Mouse (Mus musculus) CH12.LX (cell line): ENCODE measurements around the gene Chd1.

ENCODE experiments used
- CHD2 ChIP-seq: IDR thresholded peaks from 2 replicates; pipeline ENCODE4 v1.6.1; 2011; ENCODE audit warnings: low read length, improper control_type of control experiment
- CTCF ChIP-seq, 2 experiments: IDR thresholded peaks in 1 of 2; conservative IDR thresholded peaks in 1 of 2; 2 replicates each; pipeline ENCODE4 v1.5.1; 2011 to 2012; ENCODE audit warnings: low read depth in 2 of 2, low read length in 2 of 2, improper control_type of control experiment in 1 of 2, inconsistent platforms in 1 of 2, mild to moderate bottlenecking in 1 of 2, moderate library complexity in 1 of 2
- E2F4 ChIP-seq: IDR thresholded peaks from 2 replicates; pipeline ENCODE4 v1.6.1; 2011; ENCODE audit warnings: low read depth, low read length, improper control_type of control experiment; ENCODE audit not compliant: insufficient replicate concordance
- ELF1 ChIP-seq: IDR thresholded peaks from 2 replicates; pipeline ENCODE4 v1.6.1; 2014; ENCODE audit warnings: low read depth, mild to moderate bottlenecking, inconsistent platforms, low read length, improper control_type of control experiment
- EP300 ChIP-seq: IDR thresholded peaks from 2 replicates; pipeline ENCODE4 v1.6.1; 2011; ENCODE audit warnings: low read length, improper control_type of control experiment
- HCFC1 ChIP-seq: IDR thresholded peaks from 2 replicates; pipeline ENCODE4 v1.6.1; 2012; ENCODE audit warnings: low read depth, mild to moderate bottlenecking, inconsistent platforms, low read length, improper control_type of control experiment
- KAT2A ChIP-seq: IDR thresholded peaks from 2 replicates; pipeline ENCODE4 v1.6.1; 2012; ENCODE audit warnings: low read length, improper control_type of control experiment, inconsistent platforms; ENCODE audit not compliant: insufficient replicate concordance
- MAX ChIP-seq: IDR thresholded peaks from 2 replicates; pipeline ENCODE4 v1.6.1; 2011; ENCODE audit warnings: low read length, improper control_type of control experiment
- MXI1 ChIP-seq: IDR thresholded peaks from 2 replicates; pipeline ENCODE4 v1.6.1; 2011; ENCODE audit warnings: mild to moderate bottlenecking, low read depth, low read length, improper control_type of control experiment
- NRF1 ChIP-seq: IDR thresholded peaks from 2 replicates; pipeline ENCODE4 v1.6.1; 2014; ENCODE audit warnings: low read depth, mild to moderate bottlenecking, inconsistent platforms, low read length, improper control_type of control experiment, moderate library complexity
- POLR2A ChIP-seq: IDR thresholded peaks from 2 replicates; pipeline ENCODE4 v1.6.1; 2011; ENCODE audit warnings: low read depth, mild to moderate bottlenecking, improper control_type of control experiment, low read length
- RAD21 ChIP-seq: IDR thresholded peaks from 2 replicates; pipeline ENCODE4 v1.6.1; 2011; ENCODE audit warnings: low read depth, mild to moderate bottlenecking, low read length, improper control_type of control experiment, moderate library complexity
- TBP ChIP-seq: conservative IDR thresholded peaks from 2 replicates; pipeline ENCODE4 v1.6.1; 2011; ENCODE audit warnings: low read depth, low read length, improper control_type of control experiment

DNA sequence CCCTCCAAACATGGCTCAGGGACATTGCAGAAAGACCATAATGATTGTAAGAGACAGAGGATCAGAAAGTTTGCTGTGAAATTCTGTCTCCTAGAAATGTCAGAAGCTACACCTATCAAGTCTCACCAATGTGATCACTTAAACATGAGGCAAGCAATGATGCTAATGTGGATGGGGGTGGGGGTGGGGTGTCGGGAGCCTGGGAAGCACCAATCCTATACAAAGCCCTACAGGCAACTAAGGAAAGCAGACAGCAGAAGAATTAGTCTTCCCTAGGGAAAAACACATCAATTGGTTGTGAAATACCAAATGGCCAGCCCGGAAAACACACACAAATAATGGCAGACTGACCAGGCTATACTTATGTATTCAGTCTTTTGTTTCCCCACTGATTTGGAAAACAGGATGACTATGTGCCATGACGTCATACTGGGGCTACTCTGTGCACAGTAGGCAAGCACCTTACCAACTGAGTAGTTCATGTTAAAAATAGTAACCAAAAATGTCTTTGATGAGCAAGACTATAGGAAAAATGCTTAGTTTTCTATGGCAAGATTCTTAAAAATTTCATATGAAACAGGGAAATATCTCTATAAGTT is 94.5 kb downstream of the Chd1 start:
- no peak for TF ChIP-seq MXI1
- no peak for TF ChIP-seq MAX
- no peak for TF ChIP-seq POLR2A
- no peak for TF ChIP-seq CTCF (conservative IDR thresholded peaks at IDR 0.05 in 1 of 2, IDR thresholded peaks at IDR 0.05 in 1 of 2; ENCODE audit: low read depth in 2 of 2, low read length in 2 of 2)
- no peak for TF ChIP-seq ELF1
- TF ChIP-seq RAD21 = no peak
- TF ChIP-seq TBP = no peak
- TF ChIP-seq E2F4 = no peak
- no peak for TF ChIP-seq KAT2A
- no peak for TF ChIP-seq HCFC1
- no peak for TF ChIP-seq EP300
- TF ChIP-seq CHD2 = no peak
- no peak for TF ChIP-seq NRF1
